Mouse (Mus musculus) MEL-GATA-1-ER (cell line): Measurements from ENCODE around the gene Rasa4.
A peak's percentile ranks its signal among the peaks of the same experiment; 100 is the strongest.
"Not testable (repeated sequence)": the region's sequence is repeated elsewhere in the genome, so short reads cannot be mapped to it uniquely, and the experiment has no call there.

Source experiments
- DNase-seq: peaks from one replicate; pipeline ENCODE4 v3.0.0-alpha.2; 2012; ENCODE audit warnings: low read depth; ENCODE audit errors: extremely low read depth

The Rasa4 gene

DNA sequence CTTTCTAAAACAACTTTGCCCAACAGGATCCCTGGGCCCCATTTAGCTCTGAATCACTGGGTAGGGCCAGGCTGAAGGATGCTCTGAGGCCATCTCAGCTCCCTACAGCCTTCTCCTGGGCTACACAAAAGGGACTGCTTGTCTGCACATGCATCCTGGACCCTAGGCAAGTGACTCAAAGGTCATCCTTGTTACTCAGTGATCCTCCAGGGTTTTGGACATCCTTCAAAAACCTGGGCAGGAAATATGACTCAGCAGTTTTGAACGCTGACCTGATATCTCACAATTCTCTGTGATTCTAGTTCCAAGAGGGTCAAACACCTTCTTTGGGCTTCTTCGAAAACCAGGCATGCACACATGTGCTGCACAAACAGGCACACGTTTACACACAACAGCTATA, 25.3 kb downstream of the Rasa4 start:
- no peak for DNase-seq

DNA sequence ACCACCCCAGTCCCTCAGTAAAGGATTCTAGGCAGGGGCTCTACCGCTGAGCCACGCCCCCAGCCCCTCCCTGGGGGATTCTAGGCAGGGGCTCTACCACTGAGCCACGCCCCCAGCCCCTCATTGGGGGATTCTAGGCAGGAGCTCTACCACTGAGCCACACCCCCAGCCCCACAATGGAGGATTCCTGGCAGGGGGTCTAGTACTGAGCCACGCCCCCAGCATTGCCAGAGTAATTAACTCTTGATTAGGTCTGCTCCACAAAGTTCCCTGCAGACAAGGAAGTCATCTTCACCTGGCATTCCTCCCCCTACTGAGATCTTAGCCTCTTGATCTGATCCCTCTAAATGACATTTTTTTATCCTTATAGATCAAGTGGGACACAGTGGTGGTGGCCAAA, 29.8 kb downstream of the Rasa4 start:
- DNase-seq = not testable (repeated sequence)

GRCm38 (mm10) chr5:136115891-136116783, 32.4 kb downstream of the Rasa4 start, which contains the start of gene Polr2j:
Gene Polr2j (plus strand): TSS chr5:136116631.
- DNase-seq = peak; percentile 91

DNA sequence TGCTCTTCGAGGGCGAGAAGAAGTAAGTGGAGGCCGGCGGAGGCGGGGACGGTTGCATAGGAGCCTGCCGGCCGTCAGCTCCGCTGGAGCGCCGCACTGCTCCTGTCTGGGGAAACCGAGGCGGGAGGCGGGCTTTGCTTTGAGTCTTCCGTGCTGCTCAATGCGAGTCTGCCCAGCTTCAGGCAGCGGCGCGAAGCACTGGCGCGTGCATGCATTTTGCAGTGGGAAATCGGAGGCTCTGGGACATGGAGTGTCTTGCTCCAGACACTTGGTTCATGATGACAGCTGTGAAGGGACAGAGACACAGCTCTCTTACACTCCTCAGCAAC, 33.0 kb downstream of the Rasa4 start:
- no peak for DNase-seq

- no peak for DNase-seq
These were observed 38.4 kb downstream of the Rasa4 start for GRCm38 (mm10) chr5:136122165-136122564.

DNA sequence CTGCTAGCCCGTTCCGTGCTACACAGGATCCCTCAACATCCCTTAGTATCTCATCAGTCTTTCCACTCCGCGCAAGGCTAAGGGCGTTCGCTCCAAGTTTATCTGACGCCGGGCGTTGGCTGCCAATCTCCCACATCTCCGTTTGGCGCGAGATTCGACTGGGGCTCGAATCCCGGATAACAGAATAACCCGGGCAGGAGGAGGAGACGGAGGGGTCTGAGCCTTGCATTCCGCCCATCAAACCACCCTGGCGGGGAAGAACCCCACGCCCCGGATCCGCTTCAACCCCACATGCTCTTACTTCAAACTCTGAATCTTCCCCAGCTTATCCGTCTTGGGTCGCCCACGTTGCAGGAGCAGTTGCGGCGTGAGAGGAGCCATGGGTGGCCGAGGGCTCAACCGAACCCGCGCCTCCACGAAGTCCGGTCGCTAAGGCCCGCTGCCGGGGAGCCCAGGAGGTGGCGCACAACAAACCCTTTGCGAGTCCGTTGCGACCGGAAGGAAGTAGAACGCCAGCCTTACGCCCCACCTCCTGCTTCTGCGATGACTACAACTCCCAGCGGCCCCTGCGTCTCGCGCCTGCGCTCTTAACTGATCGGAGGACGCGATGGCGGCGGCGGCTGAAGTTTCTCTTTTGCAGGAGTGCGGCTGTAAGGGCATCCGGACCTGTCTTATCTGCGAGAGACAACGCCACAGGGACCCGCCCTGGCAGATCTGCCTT, 52.0 kb downstream of the Rasa4 start, which contains the start of the genes Lrwd1 and Alkbh4:
Lrwd1 (minus strand) TSS at position 504 of the 721 bp plus-strand sequence.
Alkbh4 (plus strand) TSS at position 576 of the 721 bp plus-strand sequence.
- DNase-seq = peak; percentile 88

- no peak for DNase-seq
These were observed 52.7 kb downstream of the Rasa4 start for GRCm38 (mm10) chr5:136136292-136136990.

DNA sequence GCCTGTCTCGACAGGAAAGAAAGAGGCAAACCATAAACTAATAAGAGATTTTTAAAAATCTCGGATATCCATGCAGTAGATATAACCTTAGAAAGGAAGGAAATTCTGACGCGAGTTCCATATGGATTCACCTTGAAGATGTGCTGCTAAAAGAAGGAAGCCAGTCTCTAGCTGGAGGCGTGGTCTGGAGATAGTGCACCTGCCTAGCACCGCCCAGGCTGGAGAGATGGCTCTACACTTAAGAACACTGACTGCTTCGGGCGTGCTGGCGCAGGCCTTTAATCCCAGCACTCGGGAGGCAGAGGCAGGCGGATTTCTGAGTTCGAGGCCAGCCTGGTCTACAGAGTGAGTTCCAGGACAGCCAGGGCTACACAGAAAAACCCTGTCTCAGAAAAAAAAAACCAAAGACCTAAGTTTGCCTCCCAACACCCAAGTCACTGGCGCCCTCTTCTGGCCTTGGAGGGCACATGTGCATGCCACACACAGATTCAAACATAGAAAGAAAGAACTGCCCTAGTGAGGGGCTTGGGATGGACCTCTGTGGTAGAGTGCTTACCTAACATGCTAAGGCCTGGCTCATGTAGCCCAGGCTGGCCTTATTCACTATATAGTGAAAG, 54.0 kb downstream of the Rasa4 start:
- DNase-seq = peak; percentile 65

DNA sequence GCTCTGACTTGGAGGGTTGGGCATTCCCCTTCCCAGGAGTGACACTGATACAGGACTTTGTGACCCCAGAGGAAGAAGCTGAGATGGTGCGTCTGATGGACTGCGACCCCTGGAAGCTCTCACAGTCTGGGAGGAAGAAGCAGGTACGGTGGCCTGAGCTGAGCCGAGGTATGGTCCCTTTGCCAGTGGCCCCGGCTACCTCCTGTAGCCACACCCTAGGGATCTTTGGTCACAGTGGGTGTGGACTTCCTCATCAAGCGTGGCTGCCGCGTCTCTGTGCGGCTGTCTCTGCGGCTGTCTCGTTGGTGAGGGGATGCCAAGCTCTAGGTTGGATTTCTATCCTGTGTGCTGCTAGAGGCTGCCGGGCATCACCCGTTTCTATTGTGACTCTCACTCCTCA, 55.7 kb downstream of the Rasa4 start:
- no peak for DNase-seq

DNA sequence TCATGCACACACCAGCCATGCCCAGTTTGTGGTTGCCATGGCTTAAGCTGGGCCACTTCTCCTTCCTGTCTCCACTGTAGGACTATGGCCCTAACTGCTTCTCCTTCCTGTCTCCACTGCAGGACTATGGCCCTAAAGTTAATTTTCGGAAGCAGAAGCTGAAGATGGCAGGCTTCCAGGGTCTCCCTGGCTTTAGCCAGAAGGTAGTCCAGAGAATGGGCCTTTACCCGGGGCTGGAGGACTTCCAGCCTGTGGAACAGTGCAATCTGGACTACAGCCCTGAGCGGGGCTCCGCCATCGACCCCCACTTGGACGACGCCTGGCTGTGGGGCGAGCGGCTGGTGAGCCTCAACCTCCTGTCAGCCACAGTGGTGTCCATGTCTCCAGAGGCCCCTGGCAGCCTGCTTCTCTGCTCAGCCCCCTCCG, 56.4 kb downstream of the Rasa4 start:
- DNase-seq = no peak

DNA sequence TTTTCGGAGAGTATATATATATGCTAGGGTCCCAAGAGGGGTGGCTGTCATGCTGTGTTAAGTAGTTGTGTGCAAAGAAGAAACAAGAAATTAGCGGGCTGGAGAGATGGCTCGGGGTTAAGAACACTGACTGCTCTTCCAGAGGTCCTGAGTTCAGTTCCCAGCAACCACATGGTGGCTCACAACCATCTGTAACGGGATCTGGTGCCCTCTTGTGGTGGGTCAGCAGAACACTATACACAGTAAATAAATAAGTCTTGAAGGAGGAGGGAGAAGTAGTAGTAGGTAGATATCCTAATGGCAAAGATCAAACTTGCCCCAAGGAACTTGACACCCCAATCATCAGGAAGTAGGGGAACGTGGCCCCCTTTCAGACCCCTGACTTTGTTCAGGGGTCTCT, 59.0 kb downstream of the Rasa4 start:
- DNase-seq = no peak

DNA sequence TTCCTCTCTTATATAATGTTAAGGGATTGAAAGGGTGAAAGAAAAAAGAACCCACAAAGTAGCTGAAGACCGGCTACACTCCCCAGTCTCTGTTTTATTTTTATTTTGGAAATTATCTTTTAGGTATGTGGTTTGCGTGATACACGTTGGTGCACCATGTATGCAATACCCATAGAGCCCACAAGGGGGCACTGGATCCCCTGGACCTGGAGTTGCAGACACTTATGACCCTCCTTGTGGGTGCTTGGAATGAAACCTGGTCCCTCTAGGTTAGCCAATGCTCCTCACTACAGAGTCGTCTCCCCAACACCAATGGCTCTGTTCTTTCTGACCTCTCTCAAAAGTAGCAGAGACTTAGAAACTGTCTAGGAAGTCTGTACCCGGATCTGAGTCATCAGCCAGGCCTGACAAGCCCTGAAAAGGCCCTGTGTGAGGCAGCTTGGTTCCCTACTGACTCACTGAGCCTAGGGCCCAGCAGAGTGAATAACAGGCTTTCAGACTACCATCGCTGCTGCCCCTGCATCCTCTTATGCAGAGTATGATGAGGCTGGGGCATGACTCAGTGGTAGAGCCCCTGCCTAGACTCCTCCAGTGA, 59.5 kb downstream of the Rasa4 start:
- DNase-seq = no peak

- DNase-seq = no peak
These were observed 61.1 kb downstream of the Rasa4 start for GRCm38 (mm10) chr5:136144606-136145430.

DNA sequence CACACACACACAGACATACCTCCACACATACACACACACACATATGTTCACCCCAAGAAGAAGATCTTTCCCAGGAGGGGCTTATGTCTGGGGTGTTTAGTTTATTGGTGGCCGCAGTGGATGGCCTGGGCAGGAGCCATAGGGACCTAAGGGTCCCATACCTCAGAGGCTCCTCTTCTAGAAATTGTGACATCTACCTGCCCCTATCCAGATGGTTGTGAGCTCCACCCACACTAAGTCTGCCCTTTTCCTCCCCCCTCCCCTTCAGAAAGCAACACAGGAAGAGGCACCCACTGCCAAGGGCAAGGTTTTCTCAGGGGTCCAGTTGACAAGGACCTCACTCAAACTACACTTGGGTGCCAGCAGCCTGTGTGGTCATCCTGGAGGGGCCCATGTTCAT, 63.2 kb downstream of the Rasa4 start:
- DNase-seq = no peak

DNA sequence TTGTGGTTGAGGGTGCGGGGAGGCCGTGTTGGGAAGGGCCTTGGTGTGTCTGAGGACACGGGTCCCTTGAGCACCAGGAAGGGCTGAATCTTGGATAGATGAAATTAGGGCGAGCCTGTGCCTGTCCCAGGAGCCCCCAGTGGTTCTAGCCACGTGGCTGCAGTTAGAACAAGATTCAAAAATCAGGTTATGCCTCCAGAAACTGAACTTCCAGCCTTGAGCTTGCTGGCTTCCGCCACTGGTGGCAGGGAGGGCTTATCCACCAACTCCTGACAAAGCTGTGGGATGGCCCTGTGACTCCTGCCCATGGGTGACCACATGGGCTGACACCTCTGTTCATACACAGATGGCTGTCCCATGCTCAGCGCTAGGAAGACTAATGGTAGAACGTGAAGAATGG, 64.0 kb downstream of the Rasa4 start:
- no peak for DNase-seq

- DNase-seq = peak; percentile 71
These were observed 65.4 kb downstream of the Rasa4 start for GRCm38 (mm10) chr5:136149134-136149576.

DNA sequence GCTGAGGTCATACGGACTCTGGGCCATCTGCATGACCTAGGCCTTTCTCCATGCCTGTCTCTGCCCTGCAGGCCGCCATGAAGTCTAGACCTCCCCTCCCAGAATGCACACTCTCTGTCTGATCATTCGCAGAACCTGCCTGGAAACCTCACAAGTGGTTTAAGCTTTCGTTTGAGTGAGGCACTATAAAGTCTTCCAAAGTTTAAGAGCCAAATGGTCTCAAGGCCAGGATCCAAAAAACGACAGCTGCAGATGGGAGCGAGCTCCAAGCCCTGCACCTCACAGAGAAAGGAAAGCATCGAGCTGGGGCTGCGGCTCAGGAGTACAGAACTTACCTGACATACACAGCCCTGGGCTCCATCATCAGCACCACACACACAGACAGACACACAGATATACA, 68.6 kb downstream of the Rasa4 start:
- no peak for DNase-seq

- DNase-seq = no peak
These were observed 71.7 kb downstream of the Rasa4 start for GRCm38 (mm10) chr5:136155399-136155798.

GRCm38 (mm10) chr5:136160084-136160483, 76.4 kb downstream of the Rasa4 start:
- DNase-seq = not testable (repeated sequence)
